Mouse (Mus musculus) urinary bladder, postnatal 4 days (tissue): ENCODE data around the gene Rora.

Experiments used
- DNase-seq, 2 experiments: peaks; one replicate each; pipeline ENCODE4 v3.0.0; 2021 to 2022; ENCODE audit warnings: low spot score in 2 of 2

Gene Rora

GRCm38 (mm10) chr9:69226424-69226823, 572.8 kb downstream of the Rora start:
- DNase-seq: no peak

GRCm38 (mm10) chr9:69227806-69228205, 574.2 kb downstream of the Rora start:
- DNase-seq: no peak

- no peak for DNase-seq
Measured at GRCm38 (mm10) chr9:69229935-69230334, 576.3 kb downstream of the Rora start.

- DNase-seq: no peak
Measured at GRCm38 (mm10) chr9:69234526-69234925, 580.9 kb downstream of the Rora start.

GRCm38 (mm10) chr9:69237316-69237715, 583.7 kb downstream of the Rora start:
- no peak for DNase-seq

- no peak for DNase-seq
Measured at GRCm38 (mm10) chr9:69242538-69242937, 589.0 kb downstream of the Rora start.

- DNase-seq: no peak
Measured at GRCm38 (mm10) chr9:69243626-69244025, 590.0 kb downstream of the Rora start.

GRCm38 (mm10) chr9:69246225-69246624, 592.6 kb downstream of the Rora start:
- DNase-seq: no peak

- DNase-seq: no peak
Measured at GRCm38 (mm10) chr9:69249586-69249985, 596.0 kb downstream of the Rora start.

GRCm38 (mm10) chr9:69250326-69250725, 596.7 kb downstream of the Rora start:
- DNase-seq: no peak

- no peak for DNase-seq
Measured at GRCm38 (mm10) chr9:69258506-69258905, 604.9 kb downstream of the Rora start.

GRCm38 (mm10) chr9:69259382-69259781, 605.8 kb downstream of the Rora start:
- peak; percentile 51 to 68 for DNase-seq

GRCm38 (mm10) chr9:69265151-69265550, 611.6 kb downstream of the Rora start:
- no peak for DNase-seq

GRCm38 (mm10) chr9:69270374-69270773, 616.8 kb downstream of the Rora start:
- DNase-seq: no peak

GRCm38 (mm10) chr9:69270931-69271330, 617.3 kb downstream of the Rora start:
- DNase-seq: no peak

- no peak for DNase-seq
Measured at GRCm38 (mm10) chr9:69272884-69273283, 619.3 kb downstream of the Rora start.

GRCm38 (mm10) chr9:69274766-69275485, 621.3 kb downstream of the Rora start:
- DNase-seq: no peak

- no peak for DNase-seq
Measured at GRCm38 (mm10) chr9:69277256-69277655, 623.7 kb downstream of the Rora start.

- DNase-seq: no peak
Measured at GRCm38 (mm10) chr9:69285011-69285410, 631.4 kb downstream of the Rora start.

GRCm38 (mm10) chr9:69288113-69288512, 634.5 kb downstream of the Rora start:
- no peak for DNase-seq

GRCm38 (mm10) chr9:69288586-69288985, 635.0 kb downstream of the Rora start:
- DNase-seq: no peak

GRCm38 (mm10) chr9:69289056-69290017, 635.8 kb downstream of the Rora start:
- DNase-seq: peak; percentile 80 to 82
